Mouse (Mus musculus) heart, adult 2 months (tissue): ENCODE results near the gene Rtp3.

ENCODE experiments used
- CTCF ChIP-seq: fragments of 200-600 bp; IDR thresholded peaks from 2 replicates; pipeline ENCODE4 v1.8.1; 2022; ENCODE audit warnings: antibody characterized with exemption, mild to moderate bottlenecking, moderate library complexity
- POLR2A ChIP-seq: fragments of 200-500 bp; IDR thresholded peaks from 2 replicates; pipeline ENCODE4 v1.6.1; 2011; ENCODE audit warnings: mild to moderate bottlenecking, low read depth, low read length, control low read depth; ENCODE audit not compliant: insufficient read depth

GRCm38 (mm10) chr9:111033717-111034116 lies 43.3 kb upstream of the Rtp3 start:
- TF ChIP-seq POLR2A (no peak), CTCF (no peak)
